Mouse (Mus musculus): ENCODE measurements around the gene Adam1a.
"Not testable (repeated sequence)": the region's sequence is repeated elsewhere in the genome, so short reads cannot be mapped to it uniquely, and the experiment has no call there.

Adam1a gene

GRCm38 (mm10) chr5:121503231-121503630, 42.1 kb downstream of the Adam1a start, which contains the start of gene Adam1b:
Gene Adam1b (minus strand): TSS chr5:121503435.
- intact Hi-C loops (cut with DNase I) = no loop called here

- intact Hi-C loops (cut with DNase I) = not testable (repeated sequence)
These were observed 43.8 kb downstream of the Adam1a start for GRCm38 (mm10) chr5:121501424-121501996.

- intact Hi-C loops (cut with DNase I) = no loop called here
These were observed 44.6 kb downstream of the Adam1a start for GRCm38 (mm10) chr5:121500719-121501118.

GRCm38 (mm10) chr5:121493305-121493704, 52.0 kb downstream of the Adam1a start:
- intact Hi-C loops (cut with DNase I) = no loop called here

- intact Hi-C loops (cut with DNase I) = no loop called here
These were observed 60.5 kb downstream of the Adam1a start for GRCm38 (mm10) chr5:121484801-121485200.

GRCm38 (mm10) chr5:121477680-121478079, 67.6 kb downstream of the Adam1a start:
- intact Hi-C loops (cut with DNase I) = loop anchor here (2.0 to 5.0 kb wide), 2 partner anchors 27 to 35 kb away; partner anchors contain the start of gene Tmem116

- intact Hi-C loops (cut with DNase I) = loop anchor here (2.0 to 5.0 kb wide), 2 partner anchors 25 to 34 kb away; partner anchors contain the start of gene Tmem116
These were observed 69.2 kb downstream of the Adam1a start for GRCm38 (mm10) chr5:121476040-121476439.

- intact Hi-C loops (cut with DNase I) = loop anchor here (5.0 kb wide), 1 partner anchor 32 kb away; no protein-coding TSS in a partner anchor
These were observed 70.7 kb downstream of the Adam1a start for GRCm38 (mm10) chr5:121474610-121475009.

GRCm38 (mm10) chr5:121472411-121472810, 72.9 kb downstream of the Adam1a start:
- intact Hi-C loops (cut with DNase I) = no loop called here

- intact Hi-C loops (cut with DNase I) = no loop called here
These were observed 75.7 kb downstream of the Adam1a start for GRCm38 (mm10) chr5:121469566-121469965.
